Mouse (Mus musculus) liver, adult 2 months (tissue): ENCODE measurements at regions not wholly inside any gene's neighbourhood (a gene's known extent, or its start where the extent isn't known, plus 50 kb on each side); places are given as distances from the start of the nearest gene placed in this dataset.

Experiments
- DNase-seq: peaks from one replicate; pipeline ENCODE4 v3.0.0-alpha.2; 2011; ENCODE audit warnings: low read depth, low spot score; ENCODE audit errors: extremely low read depth
- H3K27ac ChIP-seq: fragments of 200-500 bp; replicated peaks from 2 replicates; pipeline ENCODE4 v1.5.1; 2012; ENCODE audit warnings: low read depth, mild to moderate bottlenecking, control low read depth, inconsistent platforms, low read length; ENCODE audit not compliant: insufficient read depth
- H3K27me3 ChIP-seq: fragments of 200-500 bp; 2 replicates; pipeline ENCODE4 v1.6.1; 2012; ENCODE audit warnings: mild to moderate bottlenecking, moderate library complexity, low read length, inconsistent platforms; ENCODE audit not compliant: control insufficient read depth, insufficient read depth
- H3K36me3 ChIP-seq: fragments of 200-500 bp; 2 replicates; pipeline ENCODE4 v1.6.1; 2012; ENCODE audit warnings: low read length, inconsistent platforms; ENCODE audit not compliant: control insufficient read depth, insufficient read depth
- H3K4me1 ChIP-seq: fragments of 200-500 bp; 2 replicates; pipeline ENCODE4 v1.6.1; 2011; ENCODE audit warnings: low read length; ENCODE audit not compliant: control insufficient read depth, insufficient read depth
- H3K4me3 ChIP-seq: fragments of 200-500 bp; 2 replicates; pipeline ENCODE4 v1.5.1; 2011; ENCODE audit warnings: low read depth, mild to moderate bottlenecking, control low read depth, low read length, moderate library complexity; ENCODE audit not compliant: insufficient read depth
- H3K79me2 ChIP-seq: fragments of 200-500 bp; 2 replicates; pipeline ENCODE4 v1.6.1; 2012; ENCODE audit warnings: inconsistent platforms, mild to moderate bottlenecking, low read length, moderate library complexity; ENCODE audit not compliant: control insufficient read depth, insufficient read depth
- H3K9ac ChIP-seq: fragments of 200-500 bp; 2 replicates; pipeline ENCODE4 v1.6.1; 2012; ENCODE audit warnings: low read depth, mild to moderate bottlenecking, control low read depth, inconsistent platforms, low read length
- CTCF ChIP-seq: fragments of 200-500 bp; IDR thresholded peaks from 2 replicates; pipeline ENCODE4 v1.5.1; 2011; ENCODE audit warnings: low read depth, low read length, control low read depth
- POLR2A ChIP-seq: fragments of 200-500 bp; IDR thresholded peaks from 2 replicates; pipeline ENCODE4 v1.6.1; 2011; ENCODE audit warnings: low read length, control low read depth; ENCODE audit not compliant: insufficient read depth; ENCODE audit errors: extremely low read depth
- WGBS: fragments of 180-500 bp; shearing (Covaris S2); methylation state at CpG from one replicate; pipeline ENCODE4 v1.1.7; 2018; 5-methylcytosine and 5-hydroxymethylcytosine counted together

DNA sequence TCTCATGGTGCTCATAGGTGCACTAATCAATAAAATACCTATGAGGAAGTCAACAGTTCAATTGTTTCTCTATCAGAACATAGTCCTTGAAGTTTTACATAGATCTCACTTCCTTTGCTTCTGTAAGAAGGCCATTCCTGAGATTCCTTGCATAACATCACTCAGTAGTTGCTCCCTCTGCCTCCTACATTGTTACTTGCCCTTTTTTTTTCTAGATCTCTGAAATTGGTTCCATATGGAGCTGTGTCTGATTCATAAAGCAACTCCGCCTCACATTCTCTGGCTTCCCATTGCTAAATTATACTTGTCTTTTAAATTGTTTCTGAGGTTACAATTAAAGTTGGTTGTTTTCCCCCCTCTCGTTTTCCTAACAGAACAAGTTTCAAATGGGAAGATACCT lies 1000.7 kb downstream of the Ttll7 start:
- Histone ChIP-seq H3K27ac (no peak overlapping the region), H3K9ac (no peak overlapping the region), H3K36me3 (no peaks in the 10 kb centered on the region), H3K27me3 (no peaks in the 10 kb centered on the region), H3K4me1 (no peaks in the 10 kb centered on the region), H3K79me2 (no peaks in the 10 kb centered on the region), H3K4me3 (no peak overlapping the region)
- no peak for DNase-seq
- 90% methylated on average over 2 of the region's 2 CpGs for WGBS
- TF ChIP-seq CTCF: no peak

GRCm38 (mm10) chr3:147841357-147841756 lies 989.2 kb downstream of the Ttll7 start:
- TF ChIP-seq POLR2A: no peak
- TF ChIP-seq CTCF: no peak
- H3K36me3 ChIP-seq: no peaks in the 10 kb centered on the region
- no peak overlapping the region for H3K27ac ChIP-seq
- H3K4me3 ChIP-seq: no peak overlapping the region
- no peak overlapping the region for H3K9ac ChIP-seq
- no peaks in the 10 kb centered on the region for H3K4me1 ChIP-seq
- WGBS: 67% methylated on average over 3 of the region's 3 CpGs
- DNase-seq: no peak
- H3K79me2 ChIP-seq: no peaks in the 10 kb centered on the region
- no peaks in the 10 kb centered on the region for H3K27me3 ChIP-seq

GRCm38 (mm10) chr3:147838816-147839215 lies 986.6 kb downstream of the Ttll7 start:
- no peaks in the 10 kb centered on the region for H3K27me3 ChIP-seq
- TF ChIP-seq POLR2A: no peak
- TF ChIP-seq CTCF: no peak
- no peaks in the 10 kb centered on the region for H3K79me2 ChIP-seq
- no peak overlapping the region for H3K4me3 ChIP-seq
- no peak for DNase-seq
- no peak overlapping the region for H3K9ac ChIP-seq
- 80% methylated on average over 4 of the region's 4 CpGs for WGBS
- H3K4me1 ChIP-seq: no peaks in the 10 kb centered on the region
- H3K27ac ChIP-seq: no peak overlapping the region
- H3K36me3 ChIP-seq: no peaks in the 10 kb centered on the region

- Histone ChIP-seq H3K27me3 (no peaks in the 10 kb centered on the region), H3K9ac (no peak overlapping the region), H3K36me3 (no peaks in the 10 kb centered on the region), H3K27ac (no peak overlapping the region), H3K79me2 (no peaks in the 10 kb centered on the region), H3K4me3 (no peak overlapping the region), H3K4me1 (no peaks in the 10 kb centered on the region)
- WGBS: 92% methylated on average over 2 of the region's 2 CpGs
- TF ChIP-seq CTCF (no peak), POLR2A (no peak)
- DNase-seq: no peak
Observed at GRCm38 (mm10) chr3:147835716-147836115, 983.5 kb downstream of the Ttll7 start.

- TF ChIP-seq CTCF (no peak), POLR2A (no peak)
- Histone ChIP-seq H3K36me3 (no peaks in the 10 kb centered on the region), H3K27me3 (no peaks in the 10 kb centered on the region), H3K79me2 (no peaks in the 10 kb centered on the region), H3K9ac (no peak overlapping the region), H3K27ac (no peak overlapping the region), H3K4me3 (no peak overlapping the region), H3K4me1 (no peaks in the 10 kb centered on the region)
- whole genome bisulfite sequencing: 89% methylated on average over 1 of the region's 1 CpGs
- DNase-seq: no peak
Observed at GRCm38 (mm10) chr3:147825337-147825736, 973.2 kb downstream of the Ttll7 start.

DNA sequence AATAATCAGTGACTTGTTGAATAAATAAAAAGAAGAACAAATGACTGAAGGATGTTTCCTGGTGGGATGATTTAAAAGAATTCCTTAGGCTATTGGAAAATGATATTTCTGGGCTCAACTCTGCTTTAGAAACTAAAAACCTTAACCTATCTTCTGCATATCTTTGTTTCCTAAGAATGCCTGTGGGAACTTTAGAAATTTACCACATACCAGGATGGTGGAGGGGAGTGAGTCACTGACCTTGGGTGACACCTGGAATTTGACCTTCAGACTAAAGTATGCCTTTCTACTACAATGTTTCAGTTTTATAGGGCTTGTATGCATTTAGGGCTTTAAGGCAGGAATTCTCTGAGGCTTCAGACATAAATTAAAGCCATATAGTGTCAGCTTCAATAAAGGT lies 972.3 kb downstream of the Ttll7 start:
- Histone ChIP-seq H3K4me3 (no peak overlapping the region), H3K27me3 (no peaks in the 10 kb centered on the region), H3K36me3 (no peaks in the 10 kb centered on the region), H3K79me2 (no peaks in the 10 kb centered on the region), H3K4me1 (no peaks in the 10 kb centered on the region), H3K9ac (no peak overlapping the region), H3K27ac (no peak overlapping the region)
- TF ChIP-seq CTCF (no peak), POLR2A (no peak)
- no peak for DNase-seq
